ENCODE assay signal across 22 mouse cellular contexts in the genomic region with DNA sequence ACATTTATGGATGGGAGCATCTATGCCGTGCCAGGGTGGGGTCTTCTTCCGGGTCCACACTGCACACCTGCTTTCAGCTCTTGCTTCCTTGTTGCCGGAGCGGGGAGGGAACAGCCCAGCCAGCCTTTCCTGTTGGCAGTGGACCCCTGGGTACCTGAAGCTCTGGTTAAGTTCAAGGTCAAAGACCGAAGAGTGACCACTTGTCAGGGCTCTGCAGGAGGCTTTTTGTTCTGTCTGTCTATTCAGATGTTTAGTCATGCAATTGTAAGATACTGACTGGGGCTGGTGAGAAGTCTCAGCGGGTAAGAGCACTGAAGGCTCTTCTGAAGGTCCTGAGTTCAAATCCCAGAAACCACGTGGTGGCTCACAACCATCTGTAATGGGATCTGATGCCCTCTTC.
"Had no signal": no experiment of that assay in that cellular context is flagged by ENCODE, and none has a peak within 500 bp of the region (broad histone marks: within the 10 kb centered on the region; RNA-seq: fewer than 3 reads in every experiment).

No protein-coding gene starts in this region.

- ATAC-seq: midbrain, embryonic 13.5 days; midbrain, embryonic 16.5 days had no signal

- H3K27ac ChIP-seq: kidney, embryonic 15.5 days; limb, embryonic 12.5 days; limb, embryonic 15.5 days; lung, embryonic 15.5 days; midbrain, embryonic 10.5 days; midbrain, embryonic 13.5 days; neural tube, embryonic 13.5 days; stomach, embryonic 15.5 days had no signal

- DNase-seq: kidney, adult 11 months; kidney, adult 8-10 months; kidney, postnatal 10 days; kidney, postnatal 36 days; left cerebral cortex, postnatal 4 days; lung, adult 18-20 months; lung, postnatal 10 days; lung, postnatal 36 days; retina, postnatal 1 day; right cerebral cortex, postnatal 25 days; spleen, adult 18-20 months; thymus, postnatal 25 days had no signal

- H3K4me1 ChIP-seq: kidney, embryonic 15.5 days; limb, embryonic 15.5 days; midbrain, embryonic 13.5 days; neural tube, embryonic 13.5 days had no signal

- H3K27me3 ChIP-seq: lung, embryonic 15.5 days; midbrain, embryonic 13.5 days; neural tube, embryonic 13.5 days; stomach, embryonic 15.5 days had no signal

- H3K9ac ChIP-seq: kidney, embryonic 15.5 days; limb, embryonic 12.5 days; limb, embryonic 15.5 days; lung, embryonic 15.5 days; midbrain, embryonic 13.5 days; neural tube, embryonic 13.5 days; stomach, embryonic 15.5 days had no signal

- H3K36me3 ChIP-seq: limb, embryonic 15.5 days; lung, embryonic 15.5 days; midbrain, embryonic 13.5 days; neural tube, embryonic 13.5 days; stomach, embryonic 15.5 days had no signal

- H3K4me3 ChIP-seq: kidney, embryonic 15.5 days; limb, embryonic 12.5 days; limb, embryonic 15.5 days; lung, embryonic 15.5 days; megakaryocyte, embryonic 14.5 days; midbrain, embryonic 10.5 days; midbrain, embryonic 13.5 days; neural tube, embryonic 13.5 days; stomach, embryonic 15.5 days had no signal

- H3K4me2 ChIP-seq: kidney, embryonic 15.5 days; limb, embryonic 12.5 days; limb, embryonic 15.5 days; lung, embryonic 15.5 days; midbrain, embryonic 13.5 days; neural tube, embryonic 13.5 days; stomach, embryonic 15.5 days had no signal

- H3K9me3 ChIP-seq: kidney, embryonic 15.5 days; limb, embryonic 12.5 days; limb, embryonic 15.5 days; lung, embryonic 15.5 days; megakaryocyte, embryonic 14.5 days; midbrain, embryonic 10.5 days; midbrain, embryonic 13.5 days; neural tube, embryonic 13.5 days; stomach, embryonic 15.5 days had no signal
